Mouse (Mus musculus) G1E (cell line): Measurements from ENCODE around the gene Ints12.

Experiments used
- CTCF ChIP-seq: IDR thresholded peaks from 2 replicates; pipeline ENCODE4 v1.5.1; 2012; ENCODE audit warnings: low read depth, low read length, inconsistent platforms, mixed read lengths
- GATA1 ChIP-seq: IDR thresholded peaks from 2 replicates; pipeline ENCODE4 v1.6.1; 2012; ENCODE audit warnings: borderline replicate concordance, low read length, inconsistent platforms, mixed read lengths
- GATA2 ChIP-seq: IDR thresholded peaks from 2 replicates; pipeline ENCODE4 v1.6.1; 2012; ENCODE audit warnings: low read depth, low read length, inconsistent platforms, borderline replicate concordance
- POLR2AphosphoS5 ChIP-seq: IDR thresholded peaks from 2 replicates; pipeline ENCODE4 v1.6.1; 2012; ENCODE audit warnings: low read depth, low read length, inconsistent platforms; ENCODE audit not compliant: insufficient replicate concordance
- TAL1 ChIP-seq: conservative IDR thresholded peaks from 2 replicates; pipeline ENCODE4 v1.6.1; 2012; ENCODE audit warnings: low read depth, low read length, inconsistent platforms, mixed read lengths

DNA sequence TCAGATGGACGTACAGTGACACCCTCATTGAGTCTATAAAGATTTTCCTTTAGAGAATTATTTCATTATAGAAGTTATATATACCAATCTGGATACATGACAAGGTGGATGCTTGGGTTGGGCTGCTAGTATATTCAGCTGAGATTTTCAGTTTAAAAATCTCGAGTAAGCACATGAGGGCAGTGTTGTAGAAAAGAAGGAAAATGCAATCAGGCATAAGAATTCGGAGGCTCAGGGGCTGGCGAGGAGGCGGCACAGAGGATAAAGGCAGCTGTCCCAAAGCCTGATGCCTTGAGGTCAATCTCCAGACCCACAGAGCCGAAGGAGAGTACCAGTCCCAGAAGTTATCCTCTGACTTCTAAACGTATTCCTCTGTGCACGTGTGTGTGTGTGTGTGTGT, 41.0 kb downstream of the Ints12 start:
- TF ChIP-seq TAL1 (no peak), POLR2AphosphoS5 (no peak), CTCF (no peak), GATA2 (no peak), GATA1 (no peak)
